Mouse (Mus musculus): ENCODE measurements around the gene Zscan5b.
"Not testable (repeated sequence)": the region's sequence is repeated elsewhere in the genome, so short reads cannot be mapped to it uniquely, and the experiment has no call there.

Gene Zscan5b

GRCm38 (mm10) chr7:6221978-6222377, at the start of gene Zscan5b:
Zscan5b (plus strand) TSS chr7:6222278.
- DNase-seq (ENCODE audit: low spot score), result no peak

- peak; percentile 37 for DNase-seq (ENCODE audit: low spot score)
Measured at GRCm38 (mm10) chr7:6172674-6173244, 49.3 kb upstream of the Zscan5b start.

GRCm38 (mm10) chr7:6173872-6174271, 48.2 kb upstream of the Zscan5b start:
- no peak for DNase-seq (ENCODE audit: low spot score)

- not testable (repeated sequence) for DNase-seq (ENCODE audit: low spot score)
Measured at GRCm38 (mm10) chr7:6174365-6174987, 47.6 kb upstream of the Zscan5b start.

- DNase-seq (ENCODE audit: low spot score), result no peak
Measured at GRCm38 (mm10) chr7:6179013-6179412, 43.1 kb upstream of the Zscan5b start.

- DNase-seq (ENCODE audit: low spot score), result no peak
Measured at GRCm38 (mm10) chr7:6182882-6183281, 39.2 kb upstream of the Zscan5b start.

GRCm38 (mm10) chr7:6183802-6184201, 38.3 kb upstream of the Zscan5b start:
- DNase-seq (ENCODE audit: low spot score), result no peak

- no peak for DNase-seq (ENCODE audit: low spot score)
Measured at GRCm38 (mm10) chr7:6184521-6184920, 37.6 kb upstream of the Zscan5b start.

- no peak for DNase-seq (ENCODE audit: low spot score)
Measured at GRCm38 (mm10) chr7:6185391-6185790, 36.7 kb upstream of the Zscan5b start.

- DNase-seq (ENCODE audit: low spot score), result no peak
Measured at GRCm38 (mm10) chr7:6186176-6186575, 35.9 kb upstream of the Zscan5b start.

- no peak for DNase-seq (ENCODE audit: low spot score)
Measured at GRCm38 (mm10) chr7:6186756-6187155, 35.3 kb upstream of the Zscan5b start.

- DNase-seq (ENCODE audit: low spot score), result no peak
Measured at GRCm38 (mm10) chr7:6189542-6189941, 32.5 kb upstream of the Zscan5b start.

GRCm38 (mm10) chr7:6191376-6191775, 30.7 kb upstream of the Zscan5b start:
- DNase-seq (ENCODE audit: low spot score), result peak; percentile 88

- peak; percentile 45 for DNase-seq (ENCODE audit: low spot score)
Measured at GRCm38 (mm10) chr7:6194129-6194528, 27.9 kb upstream of the Zscan5b start.

- no peak for DNase-seq (ENCODE audit: low spot score)
Measured at GRCm38 (mm10) chr7:6195777-6196176, 26.3 kb upstream of the Zscan5b start.

- DNase-seq (ENCODE audit: low spot score), result no peak
Measured at GRCm38 (mm10) chr7:6196790-6197189, 25.3 kb upstream of the Zscan5b start, which contains the start of gene Galp. Galp (plus strand) TSS chr7:6197090.

GRCm38 (mm10) chr7:6204200-6204599, 17.9 kb upstream of the Zscan5b start:
- DNase-seq (ENCODE audit: low spot score), result no peak

GRCm38 (mm10) chr7:6213144-6213543, 8.9 kb upstream of the Zscan5b start:
- peak; percentile 27 for DNase-seq (ENCODE audit: low spot score)

GRCm38 (mm10) chr7:6214691-6215090, 7.4 kb upstream of the Zscan5b start:
- not testable (repeated sequence) for DNase-seq (ENCODE audit: low spot score)

- no peak for DNase-seq (ENCODE audit: low spot score)
Measured at GRCm38 (mm10) chr7:6220147-6220546, 1.9 kb upstream of the Zscan5b start.

GRCm38 (mm10) chr7:6228491-6228890, 6.4 kb downstream of the Zscan5b start:
- DNase-seq (ENCODE audit: low spot score), result peak; percentile 9

GRCm38 (mm10) chr7:6239787-6240186, 17.7 kb downstream of the Zscan5b start:
- DNase-seq (ENCODE audit: low spot score), result no peak

GRCm38 (mm10) chr7:6240841-6241425, 18.9 kb downstream of the Zscan5b start:
- DNase-seq (ENCODE audit: low spot score), result peak; percentile 19

Measured in layer of hippocampus, adult 11-12 months (tissue).